Mouse (Mus musculus) liver, postnatal 0 days (tissue): ENCODE data around the gene Arhgap44. TPM values are rescaled to one million over a fixed set of nuclear protein-coding genes. Genes with fewer than 3 reads are reported as not detected.

Experiments used
- ATAC-seq: fragments of 200-750 bp; cut with Nextera tagmentation; 2 replicates; pipeline ENCODE4 v1.8.0; 2017; ENCODE audit warnings: mild to moderate bottlenecking, moderate library complexity
- DNase-seq: peaks from one replicate; pipeline ENCODE4 v3.0.0-alpha.2; 2016
- H3K27ac ChIP-seq: fragments of 300-500 bp; sonication (generic); 2 replicates; pipeline ENCODE4 v1.5.1; 2014; ENCODE audit warnings: antibody characterized with exemption, moderate library complexity, mild to moderate bottlenecking, low read depth
- H3K27me3 ChIP-seq: fragments of 300-500 bp; sonication (generic); 2 replicates; pipeline ENCODE4 v1.6.1; 2014; ENCODE audit warnings: low read length, control low read depth, mixed read lengths; ENCODE audit not compliant: insufficient read depth
- H3K36me3 ChIP-seq: fragments of 300-500 bp; sonication (generic); replicated peaks from 2 replicates; pipeline ENCODE4 v1.6.1; 2014; ENCODE audit warnings: mild to moderate bottlenecking, control low read depth, low read length, moderate library complexity, mixed read lengths; ENCODE audit not compliant: insufficient read depth
- H3K4me1 ChIP-seq: fragments of 300-500 bp; sonication (generic); 2 replicates; pipeline ENCODE4 v1.6.1; 2014; ENCODE audit warnings: antibody characterized with exemption, mild to moderate bottlenecking, control low read depth; ENCODE audit not compliant: insufficient read depth
- H3K4me2 ChIP-seq: fragments of 300-500 bp; sonication (generic); 2 replicates; pipeline ENCODE4 v1.6.1; 2014; ENCODE audit warnings: low read depth, mild to moderate bottlenecking, low read length, moderate library complexity, mixed read lengths
- H3K4me3 ChIP-seq: fragments of 300-500 bp; sonication (generic); 2 replicates; pipeline ENCODE4 v1.5.1; 2014; ENCODE audit warnings: low read depth, low read length
- H3K9ac ChIP-seq: fragments of 300-500 bp; sonication (generic); replicated peaks from 2 replicates; pipeline ENCODE4 v1.6.1; 2014; ENCODE audit warnings: mild to moderate bottlenecking, moderate library complexity
- H3K9me3 ChIP-seq: fragments of 300-500 bp; sonication (generic); 2 replicates; pipeline ENCODE4 v1.6.1; 2016; ENCODE audit warnings: mild to moderate bottlenecking, control low read depth, low read length, mixed read lengths
- CTCF ChIP-seq: sonication (generic); IDR thresholded peaks from 2 replicates; pipeline ENCODE4 v1.5.1; 2016; ENCODE audit warnings: antibody characterized with exemption, low read depth
- EP300 ChIP-seq: IDR thresholded peaks from 2 replicates; pipeline ENCODE4 v1.6.1; 2016; ENCODE audit warnings: antibody characterized with exemption, low read depth, mild to moderate bottlenecking
- WGBS: fragments of 180-500 bp; shearing (Covaris S2); extraction: QIAGEN DNeasy Blood & Tissue Kit; methylation state at CpG from one replicate; pipeline ENCODE4 v1.1.7; 2014; ENCODE audit not compliant: insufficient replicate concordance; 5-methylcytosine and 5-hydroxymethylcytosine counted together
- polyA plus RNA-seq: library from polyadenylated mRNA; unstranded; fragments of >200 nt; fragmentation: Nextera tagmentation; extraction: Ambion mirVana; gene quantifications from 2 replicates; pipeline ENCODE4 v1.2.1, GENCODE M21; 2015

Arhgap44 gene
- polyA plus RNA-seq, 1 experiment from 2014 or later: 0.62 TPM

GRCm38 (mm10) chr11:65080761-65081160, 82.0 kb downstream of the Arhgap44 start:
- Histone ChIP-seq H3K4me1 (no peaks in the 10 kb centered on the region), H3K4me3 (no peak overlapping the region), H3K27ac (no peak overlapping the region), H3K9me3 (no peaks in the 10 kb centered on the region), H3K36me3 (no peaks in the 10 kb centered on the region), H3K4me2 (no peak overlapping the region), H3K9ac (no peak overlapping the region), H3K27me3 (no peaks in the 10 kb centered on the region)
- no peak for TF ChIP-seq EP300
- TF ChIP-seq CTCF: no peak
- ATAC-seq (no peak), DNase-seq (no peak)
- WGBS: 81% methylated on average over 8 of the region's 8 CpGs

GRCm38 (mm10) chr11:65080274-65080673, 82.5 kb downstream of the Arhgap44 start:
- Histone ChIP-seq H3K9ac (no peak overlapping the region), H3K27ac (no peak overlapping the region), H3K4me3 (no peak overlapping the region), H3K9me3 (no peaks in the 10 kb centered on the region), H3K4me1 (no peaks in the 10 kb centered on the region), H3K36me3 (no peaks in the 10 kb centered on the region), H3K4me2 (no peak overlapping the region), H3K27me3 (no peaks in the 10 kb centered on the region)
- 81% methylated on average over 3 of the region's 3 CpGs for WGBS
- ATAC-seq (no peak), DNase-seq (no peak)
- TF ChIP-seq EP300: no peak
- TF ChIP-seq CTCF: no peak

GRCm38 (mm10) chr11:65069609-65070008, 93.2 kb downstream of the Arhgap44 start:
- no peak for DNase-seq
- ATAC-seq: no peak
- H3K4me2 ChIP-seq: no peak overlapping the region
- 73% methylated on average over 5 of the region's 5 CpGs for WGBS
- no peaks in the 10 kb centered on the region for H3K9me3 ChIP-seq
- H3K4me3 ChIP-seq: no peak overlapping the region
- H3K36me3 ChIP-seq: no peaks in the 10 kb centered on the region
- no peak for TF ChIP-seq CTCF
- no peak for TF ChIP-seq EP300
- no peak overlapping the region for H3K9ac ChIP-seq
- no peak overlapping the region for H3K27ac ChIP-seq
- no peaks in the 10 kb centered on the region for H3K4me1 ChIP-seq
- no peaks in the 10 kb centered on the region for H3K27me3 ChIP-seq

- 77% methylated on average over 4 of the region's 4 CpGs for WGBS
Measured at GRCm38 (mm10) chr11:65069051-65069450, 93.7 kb downstream of the Arhgap44 start.

GRCm38 (mm10) chr11:65065201-65065600, 97.6 kb downstream of the Arhgap44 start:
- no peak for TF ChIP-seq CTCF
- TF ChIP-seq EP300: no peak
- DNase-seq (no peak), ATAC-seq (no peak)
- H3K36me3 ChIP-seq: no peaks in the 10 kb centered on the region
- H3K4me2 ChIP-seq: no peak overlapping the region
- H3K9me3 ChIP-seq: no peaks in the 10 kb centered on the region
- no peak overlapping the region for H3K9ac ChIP-seq
- H3K4me3 ChIP-seq: no peak overlapping the region
- H3K27ac ChIP-seq: no peak overlapping the region
- no peaks in the 10 kb centered on the region for H3K27me3 ChIP-seq
- WGBS: 81% methylated on average over 13 of the region's 13 CpGs
- H3K4me1 ChIP-seq: no peaks in the 10 kb centered on the region

More at GRCm38 (mm10) chr11:65069051-65069450, 93.7 kb downstream of the Arhgap44 start:
- Histone ChIP-seq H3K4me2 (no peak overlapping the region), H3K27ac (no peak overlapping the region), H3K4me1 (no peaks in the 10 kb centered on the region), H3K27me3 (no peaks in the 10 kb centered on the region), H3K4me3 (no peak overlapping the region), H3K36me3 (no peaks in the 10 kb centered on the region), H3K9me3 (no peaks in the 10 kb centered on the region), H3K9ac (no peak overlapping the region)
- no peak for DNase-seq
- ATAC-seq: no peak
- TF ChIP-seq EP300: no peak
- TF ChIP-seq CTCF: no peak

GRCm38 (mm10) chr11:65061437-65061836, 101.3 kb downstream of the Arhgap44 start:
- no peak for ATAC-seq
- Histone ChIP-seq H3K9ac (no peak overlapping the region), H3K36me3 (no peaks in the 10 kb centered on the region), H3K27ac (no peak overlapping the region), H3K9me3 (no peaks in the 10 kb centered on the region), H3K4me1 (no peaks in the 10 kb centered on the region), H3K4me2 (no peak overlapping the region), H3K27me3 (no peaks in the 10 kb centered on the region), H3K4me3 (no peak overlapping the region)
- WGBS: 54% methylated on average over 3 of the region's 3 CpGs
- TF ChIP-seq EP300 (no peak), CTCF (peak; percentile 20)
- DNase-seq: no peak

GRCm38 (mm10) chr11:65059531-65059930, 103.2 kb downstream of the Arhgap44 start:
- no peaks in the 10 kb centered on the region for H3K4me1 ChIP-seq
- ATAC-seq: no peak
- no peak overlapping the region for H3K4me3 ChIP-seq
- DNase-seq: no peak
- TF ChIP-seq CTCF (no peak), EP300 (no peak)
- H3K4me2 ChIP-seq: no peak overlapping the region
- no peaks in the 10 kb centered on the region for H3K27me3 ChIP-seq
- no peaks in the 10 kb centered on the region for H3K9me3 ChIP-seq
- WGBS: 78% methylated on average over 11 of the region's 12 CpGs
- H3K36me3 ChIP-seq: no peaks in the 10 kb centered on the region
- no peak overlapping the region for H3K9ac ChIP-seq
- no peak overlapping the region for H3K27ac ChIP-seq
